Mouse (Mus musculus) gastrocnemius, postnatal 14 days (tissue): ENCODE measurements around the gene Efna4. TPM values are rescaled to one million over a fixed set of nuclear protein-coding genes. Genes with fewer than 3 reads are reported as not detected.

ENCODE experiments used
- DNase-seq: peaks from one replicate; pipeline ENCODE4 v3.0.0; 2021; ENCODE audit warnings: mixed read lengths
- intact Hi-C: fragments of 180-260 bp; cut with DNase I; formaldehyde crosslinking; loops from one replicate; pipeline ENCODE4 v1.15.1; 2025; ENCODE audit warnings: low total_unique reads
- total RNA-seq, 2 experiments: library from RNA; stranded (reverse); gene quantifications; 2 replicates each; pipeline ENCODE4 v1.2.3; 2021

Efna4 gene
- total RNA-seq, 2 experiments from 2014 or later: 0.42 to 0.80 TPM

GRCm38 (mm10) chr3:89365486-89366414 is 27.9 kb upstream of the Efna4 start:
- intact Hi-C loops: no loop called here
- no peak for DNase-seq

GRCm38 (mm10) chr3:89365153-89365485 is 27.3 kb upstream of the Efna4 start, which contains the start of gene Dcst1:
Gene Dcst1, minus strand, starts transcription at chr3:89365253.
- DNase-seq: no peak
- intact Hi-C loops: no loop called here

GRCm38 (mm10) chr3:89364631-89365030 is 26.8 kb upstream of the Efna4 start:
- DNase-seq: no peak
- intact Hi-C loops: no loop called here

- intact Hi-C loops: no loop called here
- DNase-seq: no peak
Observed at GRCm38 (mm10) chr3:89361675-89362074, 23.8 kb upstream of the Efna4 start, which contains the start of gene Dcst2. Gene Dcst2, plus strand, starts transcription at chr3:89361975.

- no peak for DNase-seq
- intact Hi-C loops: no loop called here
Observed at GRCm38 (mm10) chr3:89360237-89360636, 22.4 kb upstream of the Efna4 start.

GRCm38 (mm10) chr3:89359630-89360029 is 21.8 kb upstream of the Efna4 start:
- intact Hi-C loops: loop anchor here (5.0 kb wide), 1 partner anchor 42 kb away; no protein-coding TSS in a partner anchor
- DNase-seq: no peak

- intact Hi-C loops: loop anchor here (5.0 kb wide), 1 partner anchor 39 kb away; no protein-coding TSS in a partner anchor
- no peak for DNase-seq
Observed at GRCm38 (mm10) chr3:89356029-89356428, 18.2 kb upstream of the Efna4 start.

- no peak for DNase-seq
- intact Hi-C loops: loop anchor here (5.0 kb wide), 1 partner anchor 38 kb away; no protein-coding TSS in a partner anchor
Observed at GRCm38 (mm10) chr3:89355512-89355902, 17.7 kb upstream of the Efna4 start.

GRCm38 (mm10) chr3:89354816-89355511 is 17.1 kb upstream of the Efna4 start:
- intact Hi-C loops: loop anchor here (5.0 kb wide), 1 partner anchor 38 kb away; no protein-coding TSS in a partner anchor
- peak; percentile 81 for DNase-seq

GRCm38 (mm10) chr3:89351271-89351670 is 13.4 kb upstream of the Efna4 start:
- DNase-seq: no peak
- intact Hi-C loops: no loop called here

- intact Hi-C loops: loop anchor here (10.0 kb wide), 1 partner anchor 135 kb away; no protein-coding TSS in a partner anchor
- peak; percentile 89 for DNase-seq
Observed at GRCm38 (mm10) chr3:89349869-89350501, 12.2 kb upstream of the Efna4 start, which contains the start of gene Adam15. Gene Adam15, minus strand, starts transcription at chr3:89349996.

- intact Hi-C loops: loop anchor here (10.0 kb wide), 1 partner anchor 136 kb away; no protein-coding TSS in a partner anchor
- peak; percentile 67 for DNase-seq
Observed at GRCm38 (mm10) chr3:89348911-89349868, 11.4 kb upstream of the Efna4 start.

GRCm38 (mm10) chr3:89347916-89348315 is 10.1 kb upstream of the Efna4 start:
- intact Hi-C loops: loop anchor here (10.0 kb wide), 1 partner anchor 137 kb away; no protein-coding TSS in a partner anchor
- DNase-seq: no peak

- no peak for DNase-seq
- intact Hi-C loops: loop anchor here (10.0 kb wide), 1 partner anchor 138 kb away; no protein-coding TSS in a partner anchor
Observed at GRCm38 (mm10) chr3:89346815-89347540, 9.2 kb upstream of the Efna4 start.

GRCm38 (mm10) chr3:89343279-89343678 is 5.5 kb upstream of the Efna4 start:
- intact Hi-C loops: loop anchor here (10.0 kb wide), 1 partner anchor 142 kb away; no protein-coding TSS in a partner anchor
- DNase-seq: no peak

GRCm38 (mm10) chr3:89341794-89342193 is 4.0 kb upstream of the Efna4 start:
- no peak for DNase-seq
- intact Hi-C loops: loop anchor here (10.0 kb wide), 1 partner anchor 143 kb away; no protein-coding TSS in a partner anchor

- DNase-seq: peak; percentile 74
- intact Hi-C loops: loop anchor here (10.0 kb wide), 1 partner anchor 144 kb away; no protein-coding TSS in a partner anchor
Observed at GRCm38 (mm10) chr3:89340465-89340864, 2.6 kb upstream of the Efna4 start.
